Mouse (Mus musculus): ENCODE data around the gene Gphn. TPM values are rescaled to one million over a fixed set of nuclear protein-coding genes. Genes with fewer than 3 reads are reported as not detected.

Gene Gphn
- total and polyA plus RNA-seq, 3 experiments, result 13.9 to 22.4 (median 18.2) TPM

- no peaks in the 10 kb centered on the region for H3K4me1 ChIP-seq (ENCODE audit: control insufficient read depth in 1 of 2, insufficient read depth in 2 of 2)
- no peak for DNase-seq (ENCODE audit: extremely low read depth)
- TF ChIP-seq GABPA (IDR thresholded peaks at IDR 0.05; ENCODE audit: insufficient replicate concordance, low read depth, low read length) (no peak), ETS1 (conservative IDR thresholded peaks at IDR 0.05; ENCODE audit: low read depth, low read length) (no peak), ZNF384 (IDR thresholded peaks at IDR 0.05; ENCODE audit: low read depth, low read length) (no peak), SIN3A (IDR thresholded peaks at IDR 0.05; ENCODE audit: low read length) (no peak)
- no peaks in the 10 kb centered on the region for H3K79me2 ChIP-seq (replicated peaks; ENCODE audit: control insufficient read depth, extremely low read depth, insufficient read depth, poor library complexity, severe bottlenecking)
- no peak overlapping the region for H3K9ac ChIP-seq (ENCODE audit: insufficient read depth, low read depth)
- dilution Hi-C loops (cut with MboI; ENCODE audit: extremely low pct_ligation_motif_present, extremely low pct_unique_long_range_greater_than_20kb, low sequenced_read_pairs) (no loop called here), in situ Hi-C loops (cut with MboI; ENCODE audit: low pct_ligation_motif_present, low pct_unique_long_range_greater_than_20kb, low sequenced_read_pairs) (no loop called here)
- H3K36me3 ChIP-seq (replicated peaks in 1 of 2; ENCODE audit: control insufficient read depth in 1 of 2, insufficient read depth in 1 of 2, low read length in 1 of 2), result peaks cover 0 to 1% of the 10 kb centered on the region in 2 experiments
- no peak overlapping the region for H3K27ac ChIP-seq (ENCODE audit: insufficient read depth, low read depth)
- H3K4me3 ChIP-seq (replicated peaks in 1 of 3; ENCODE audit: low read depth in 2 of 3, low read length in 2 of 3, poor library complexity in 1 of 3), result no peak overlapping the region
- H3K9me3 ChIP-seq (replicated peaks; ENCODE audit: low read length), result no peaks in the 10 kb centered on the region
- no peaks in the 10 kb centered on the region for H3K27me3 ChIP-seq (replicated peaks)
- H3K4me2 ChIP-seq (ENCODE audit: insufficient read depth, low read depth, poor library complexity, severe bottlenecking), result no peak overlapping the region
Observed at GRCm38 (mm10) chr12:78659718-78660304, 433.6 kb downstream of the Gphn start.

- H3K4me1 ChIP-seq (ENCODE audit: control insufficient read depth in 1 of 2, insufficient read depth in 2 of 2), result peaks cover 0 to 11% of the 10 kb centered on the region in 2 experiments; a peak in 2 of 4 replicates
- no peak for DNase-seq (ENCODE audit: extremely low read depth)
- H3K4me2 ChIP-seq (ENCODE audit: insufficient read depth, low read depth, poor library complexity, severe bottlenecking), result no peak overlapping the region
- TF ChIP-seq MAZ (IDR thresholded peaks at IDR 0.05; ENCODE audit: low read depth, low read length) (no peak), ZC3H11A (IDR thresholded peaks at IDR 0.05; ENCODE audit: low read depth, low read length) (no peak), SMC3 (IDR thresholded peaks at IDR 0.05; ENCODE audit: low read depth, low read length) (no peak), TCF12 (IDR thresholded peaks at IDR 0.05; ENCODE audit: low read depth, low read length) (no peak), ZMIZ1 (IDR thresholded peaks at IDR 0.05; ENCODE audit: low read depth, low read length) (no peak), UBTF (IDR thresholded peaks at IDR 0.05; ENCODE audit: low read depth, low read length) (no peak), RAD21 (IDR thresholded peaks at IDR 0.05; ENCODE audit: low read depth, low read length) (no peak), GABPA (IDR thresholded peaks at IDR 0.05; ENCODE audit: insufficient replicate concordance, low read depth, low read length) (no peak)
- no peaks in the 10 kb centered on the region for H3K27me3 ChIP-seq (replicated peaks)
- dilution Hi-C loops (cut with MboI; ENCODE audit: extremely low pct_ligation_motif_present, extremely low pct_unique_long_range_greater_than_20kb, low sequenced_read_pairs), result no loop called here
- H3K9ac ChIP-seq (ENCODE audit: insufficient read depth, low read depth), result no peak overlapping the region
- no peak overlapping the region for H3K27ac ChIP-seq (ENCODE audit: insufficient read depth, low read depth)
- no peaks in the 10 kb centered on the region for H3K79me2 ChIP-seq (replicated peaks; ENCODE audit: control insufficient read depth, extremely low read depth, insufficient read depth, poor library complexity, severe bottlenecking)
- H3K36me3 ChIP-seq (replicated peaks in 1 of 2; ENCODE audit: control insufficient read depth in 1 of 2, insufficient read depth in 1 of 2, low read length in 1 of 2), result no peaks in the 10 kb centered on the region
- no peak overlapping the region for H3K4me3 ChIP-seq (replicated peaks in 1 of 3; ENCODE audit: low read depth in 2 of 3, low read length in 2 of 3, poor library complexity in 1 of 3)
- in situ Hi-C loops (cut with MboI; ENCODE audit: low pct_ligation_motif_present, low pct_unique_long_range_greater_than_20kb, low sequenced_read_pairs), result no loop called here
- no peaks in the 10 kb centered on the region for H3K9me3 ChIP-seq (replicated peaks; ENCODE audit: low read length)
Observed at GRCm38 (mm10) chr12:78678101-78678806, 452.1 kb downstream of the Gphn start.

DNA sequence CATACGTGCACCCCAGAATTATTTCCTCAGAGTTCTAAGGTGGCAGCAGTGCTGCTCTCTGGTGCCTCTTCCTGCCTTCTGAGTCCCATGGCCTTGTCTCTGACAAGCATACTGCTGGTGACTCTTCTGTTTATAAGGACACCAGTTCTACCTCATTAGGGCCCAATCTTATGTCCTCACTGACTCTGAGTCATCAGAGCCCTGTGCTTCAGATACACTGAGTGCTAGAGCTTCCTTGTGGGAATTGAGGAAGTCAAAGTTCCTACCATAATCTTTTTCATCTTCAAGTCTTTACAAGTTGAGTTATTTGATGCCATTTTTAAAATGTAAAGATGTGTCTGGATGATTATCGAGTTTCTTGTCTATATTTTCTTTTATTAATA lies 452.6 kb downstream of the Gphn start:
- Histone ChIP-seq H3K27ac (ENCODE audit: insufficient read depth, low read depth) (no peak overlapping the region), H3K36me3 (replicated peaks in 1 of 2; ENCODE audit: control insufficient read depth in 1 of 2, insufficient read depth in 1 of 2, low read length in 1 of 2) (peaks cover 0 to 2% of the 10 kb centered on the region in 2 experiments), H3K9ac (ENCODE audit: insufficient read depth, low read depth) (no peak overlapping the region), H3K4me2 (ENCODE audit: insufficient read depth, low read depth, poor library complexity, severe bottlenecking) (no peak overlapping the region), H3K4me1 (ENCODE audit: control insufficient read depth in 1 of 2, insufficient read depth in 2 of 2) (peaks cover 0 to 11% of the 10 kb centered on the region in 2 experiments; a peak in 2 of 4 replicates), H3K27me3 (replicated peaks) (no peaks in the 10 kb centered on the region), H3K4me3 (replicated peaks in 1 of 3; ENCODE audit: low read depth in 2 of 3, low read length in 2 of 3, poor library complexity in 1 of 3) (no peak overlapping the region), H3K9me3 (replicated peaks; ENCODE audit: low read length) (no peaks in the 10 kb centered on the region), H3K79me2 (replicated peaks; ENCODE audit: control insufficient read depth, extremely low read depth, insufficient read depth, poor library complexity, severe bottlenecking) (no peaks in the 10 kb centered on the region)
- TF ChIP-seq ELF1 (IDR thresholded peaks at IDR 0.05; ENCODE audit: low read depth, low read length) (no peak), CTCF (conservative IDR thresholded peaks at IDR 0.05 in 1 of 2, IDR thresholded peaks at IDR 0.05 in 1 of 2; ENCODE audit: low read depth in 2 of 2, low read length in 2 of 2) (no peak), UBTF (IDR thresholded peaks at IDR 0.05; ENCODE audit: low read depth, low read length) (no peak), RCOR1 (conservative IDR thresholded peaks at IDR 0.05; ENCODE audit: low read depth, low read length) (no peak), MXI1 (IDR thresholded peaks at IDR 0.05; ENCODE audit: low read depth, low read length) (no peak), ZC3H11A (IDR thresholded peaks at IDR 0.05; ENCODE audit: low read depth, low read length) (no peak), RAD21 (IDR thresholded peaks at IDR 0.05; ENCODE audit: low read depth, low read length) (no peak), ETS1 (conservative IDR thresholded peaks at IDR 0.05; ENCODE audit: low read depth, low read length) (no peak), SMC3 (IDR thresholded peaks at IDR 0.05; ENCODE audit: low read depth, low read length) (no peak), TCF12 (IDR thresholded peaks at IDR 0.05; ENCODE audit: low read depth, low read length) (no peak)
- dilution Hi-C loops (cut with MboI; ENCODE audit: extremely low pct_ligation_motif_present, extremely low pct_unique_long_range_greater_than_20kb, low sequenced_read_pairs) (no loop called here), in situ Hi-C loops (cut with MboI; ENCODE audit: low pct_ligation_motif_present, low pct_unique_long_range_greater_than_20kb, low sequenced_read_pairs) (no loop called here)
- DNase-seq (ENCODE audit: extremely low read depth), result no peak
